Mouse (Mus musculus): ENCODE data around the gene Acox3. TPM values are rescaled to one million over a fixed set of nuclear protein-coding genes. Genes with fewer than 3 reads are reported as not detected.
"Not testable (repeated sequence)": the region's sequence is repeated elsewhere in the genome, so short reads cannot be mapped to it uniquely, and the experiment has no call there.

Acox3 gene
- polyA plus RNA-seq, 1 experiment = 30.5 TPM

GRCm38 (mm10) chr5:35574653-35575599 lies 7.9 kb upstream of the Acox3 start, which contains the start of gene Trmt44:
TSS of gene Trmt44 (minus strand) at chr5:35575070.
- Histone ChIP-seq H3K4me3 (ENCODE audit: insufficient read depth, low read length) (peak within 1 kb of the TSS; percentile 66), H3K4me1 (ENCODE audit: control insufficient read depth, insufficient read depth, low read length) (peaks cover 4% of the 10 kb centered on the region), H3K27ac (ENCODE audit: insufficient read depth, low read length) (no peak within 1 kb of the TSS)
- TF ChIP-seq CTCF (IDR thresholded peaks at IDR 0.05; ENCODE audit: extremely low read depth, insufficient read depth, low read length) = no peak
- peak; percentile 90 for TF ChIP-seq POLR2A (IDR thresholded peaks at IDR 0.05; ENCODE audit: extremely low read depth, insufficient read depth, low read length)

GRCm38 (mm10) chr5:35576409-35577020 lies 6.3 kb upstream of the Acox3 start:
- H3K4me1 ChIP-seq (ENCODE audit: control insufficient read depth, insufficient read depth, low read length) = peaks cover 4% of the 10 kb centered on the region
- H3K27ac ChIP-seq (ENCODE audit: insufficient read depth, low read length) = no peak overlapping the region
- no peak for TF ChIP-seq POLR2A (IDR thresholded peaks at IDR 0.05; ENCODE audit: extremely low read depth, insufficient read depth, low read length)
- TF ChIP-seq CTCF (IDR thresholded peaks at IDR 0.05; ENCODE audit: extremely low read depth, insufficient read depth, low read length) = no peak
- H3K4me3 ChIP-seq (ENCODE audit: insufficient read depth, low read length) = no peak overlapping the region

DNA sequence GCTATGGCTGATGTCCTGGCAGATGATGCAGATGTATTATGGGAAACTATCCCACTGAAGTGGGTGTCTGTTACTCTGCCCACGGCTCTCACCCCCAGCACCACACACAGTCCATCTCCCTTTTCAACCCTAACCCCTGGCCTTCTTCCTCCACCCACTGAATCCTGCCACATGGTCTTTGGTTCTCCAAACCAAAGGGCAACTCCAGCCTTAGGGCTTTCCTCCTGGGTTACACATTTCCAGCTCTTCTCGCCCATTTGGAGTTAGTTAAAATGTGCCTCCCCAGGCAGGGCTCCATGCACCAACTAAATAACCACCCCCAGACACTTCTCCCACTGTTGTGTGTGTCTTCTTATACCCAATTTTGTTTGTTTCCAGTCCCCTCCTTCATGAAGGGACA lies 4.4 kb upstream of the Acox3 start:
- no peak overlapping the region for H3K27ac ChIP-seq (ENCODE audit: insufficient read depth, low read length)
- TF ChIP-seq CTCF (IDR thresholded peaks at IDR 0.05; ENCODE audit: extremely low read depth, insufficient read depth, low read length) (no peak), POLR2A (IDR thresholded peaks at IDR 0.05; ENCODE audit: extremely low read depth, insufficient read depth, low read length) (no peak)
- H3K4me3 ChIP-seq (ENCODE audit: insufficient read depth, low read length) = no peak overlapping the region
- H3K4me1 ChIP-seq (ENCODE audit: control insufficient read depth, insufficient read depth, low read length) = peaks cover 8% of the 10 kb centered on the region

GRCm38 (mm10) chr5:35579247-35579893 lies 3.5 kb upstream of the Acox3 start:
- Histone ChIP-seq H3K27ac (ENCODE audit: insufficient read depth, low read length) (no peak overlapping the region), H3K4me1 (ENCODE audit: control insufficient read depth, insufficient read depth, low read length) (peaks cover 7% of the 10 kb centered on the region; the same call in 1 of the 2 replicates), H3K4me3 (ENCODE audit: insufficient read depth, low read length) (no peak overlapping the region)
- no peak for TF ChIP-seq CTCF (IDR thresholded peaks at IDR 0.05; ENCODE audit: extremely low read depth, insufficient read depth, low read length)
- TF ChIP-seq POLR2A (IDR thresholded peaks at IDR 0.05; ENCODE audit: extremely low read depth, insufficient read depth, low read length) = no peak

DNA sequence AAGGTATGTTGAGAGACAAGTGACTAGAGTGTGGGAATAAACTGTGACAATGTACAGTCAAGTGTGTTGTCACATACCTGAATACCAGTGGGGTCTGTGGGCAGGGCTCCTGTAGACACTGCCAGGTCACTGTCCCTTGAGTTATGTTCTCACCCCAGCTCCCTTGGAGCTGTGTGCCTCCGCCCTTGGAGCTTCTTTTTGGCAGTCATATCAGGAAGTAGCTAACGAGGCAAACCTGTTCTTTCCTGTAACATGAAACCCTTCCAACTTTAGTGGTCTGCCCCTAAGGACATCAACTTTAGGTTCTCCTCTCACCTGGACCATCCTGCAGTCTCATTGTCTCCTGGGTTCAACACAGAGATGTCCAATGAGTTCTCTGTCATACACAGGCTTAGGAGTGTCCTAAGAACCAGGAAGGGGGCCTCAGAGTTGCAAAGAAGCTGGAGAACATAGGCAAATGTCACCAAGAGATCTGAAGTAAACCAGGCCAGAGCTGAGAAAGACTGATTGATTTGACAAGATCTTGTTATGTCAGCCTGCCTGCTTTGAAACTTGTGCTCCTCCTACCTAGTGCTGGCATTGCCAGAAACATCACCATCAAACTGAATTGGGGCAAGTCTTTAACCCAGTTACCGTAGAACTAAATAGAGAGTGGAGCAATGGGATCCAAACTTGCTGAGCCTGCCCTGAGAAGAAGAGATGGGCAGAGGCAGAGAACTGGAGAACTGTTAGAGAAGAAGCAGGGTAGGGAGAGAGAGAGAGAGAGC lies 2.5 kb upstream of the Acox3 start:
- no peak for TF ChIP-seq POLR2A (IDR thresholded peaks at IDR 0.05; ENCODE audit: extremely low read depth, insufficient read depth, low read length)
- no peak for TF ChIP-seq CTCF (IDR thresholded peaks at IDR 0.05; ENCODE audit: extremely low read depth, insufficient read depth, low read length)
- H3K4me3 ChIP-seq (ENCODE audit: insufficient read depth, low read length) = no peak overlapping the region
- H3K27ac ChIP-seq (ENCODE audit: insufficient read depth, low read length) = no peak overlapping the region
- peaks cover 7% of the 10 kb centered on the region; the same call in 1 of the 2 replicates for H3K4me1 ChIP-seq (ENCODE audit: control insufficient read depth, insufficient read depth, low read length)

DNA sequence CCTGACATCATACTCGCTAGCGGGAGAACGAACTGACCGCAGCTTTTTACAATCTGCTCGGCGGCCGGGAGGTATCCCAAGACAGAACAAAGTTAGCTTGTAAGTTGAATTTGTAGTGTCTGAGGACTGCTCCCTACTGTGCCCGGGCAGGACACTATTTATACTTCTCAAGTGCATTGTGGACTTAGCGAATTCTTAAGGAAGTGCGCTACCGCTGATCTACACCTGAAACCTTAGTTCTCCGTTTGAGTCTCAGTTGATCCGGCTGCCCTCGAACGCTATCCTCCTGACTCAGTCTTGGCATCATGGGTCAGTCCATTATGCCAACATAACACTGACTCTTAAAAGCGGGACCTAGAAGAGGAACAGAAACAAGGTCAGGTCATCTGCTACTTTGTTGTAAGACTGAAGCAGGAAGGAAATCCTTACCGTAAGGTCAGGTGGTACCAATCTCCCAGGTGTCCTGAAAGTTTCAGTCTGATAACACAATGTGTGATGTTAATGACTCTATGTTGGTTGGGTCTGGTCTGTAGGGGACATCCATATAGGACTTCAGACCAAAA lies 462 bp downstream of the Acox3 start:
- Histone ChIP-seq H3K27ac (ENCODE audit: insufficient read depth, low read length) (no peak overlapping the region), H3K4me1 (ENCODE audit: control insufficient read depth, insufficient read depth, low read length) (peaks cover 7% of the 10 kb centered on the region; the same call in 1 of the 2 replicates), H3K4me3 (ENCODE audit: insufficient read depth, low read length) (peak overlapping the region; percentile 79)
- TF ChIP-seq CTCF (IDR thresholded peaks at IDR 0.05; ENCODE audit: extremely low read depth, insufficient read depth, low read length) (no peak), POLR2A (IDR thresholded peaks at IDR 0.05; ENCODE audit: extremely low read depth, insufficient read depth, low read length) (no peak)

DNA sequence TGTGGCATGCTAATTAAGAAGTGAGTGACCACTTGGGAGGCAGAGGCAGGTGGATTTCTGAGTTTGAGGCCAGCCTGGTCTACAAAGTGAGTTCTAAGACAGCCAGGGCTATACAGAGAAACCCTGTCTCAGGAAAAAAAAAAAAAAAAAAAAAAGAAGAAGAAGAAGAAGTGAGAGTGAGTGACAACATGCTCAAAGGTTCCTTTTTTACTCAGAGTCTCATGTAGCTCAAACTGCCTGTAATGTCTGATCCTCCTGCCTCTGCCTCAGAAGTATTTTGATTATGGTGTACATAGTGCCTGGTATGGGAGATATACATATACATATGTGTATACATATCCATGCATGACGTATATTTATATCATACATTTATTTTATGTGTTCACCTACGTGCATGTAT lies 1.4 kb downstream of the Acox3 start:
- not testable (repeated sequence) for H3K4me1 ChIP-seq (ENCODE audit: control insufficient read depth, insufficient read depth, low read length); H3K27ac ChIP-seq (ENCODE audit: insufficient read depth, low read length); H3K4me3 ChIP-seq (ENCODE audit: insufficient read depth, low read length)

GRCm38 (mm10) chr5:35591497-35591896 lies 8.7 kb downstream of the Acox3 start:
- no peak overlapping the region for H3K27ac ChIP-seq (ENCODE audit: insufficient read depth, low read length)
- no peaks in the 10 kb centered on the region for H3K4me1 ChIP-seq (ENCODE audit: control insufficient read depth, insufficient read depth, low read length)
- no peak for TF ChIP-seq CTCF (IDR thresholded peaks at IDR 0.05; ENCODE audit: extremely low read depth, insufficient read depth, low read length)
- no peak for TF ChIP-seq POLR2A (IDR thresholded peaks at IDR 0.05; ENCODE audit: extremely low read depth, insufficient read depth, low read length)
- no peak overlapping the region for H3K4me3 ChIP-seq (ENCODE audit: insufficient read depth, low read length)
